Mouse (Mus musculus): ENCODE results near the gene Cfhr2. TPM values are rescaled to one million over a fixed set of nuclear protein-coding genes. Genes with fewer than 3 reads are reported as not detected.
"Not testable (repeated sequence)": the region's sequence is repeated elsewhere in the genome, so short reads cannot be mapped to it uniquely, and the experiment has no call there.

Gene Cfhr2
- 1 to 10 TPM; 1.6 to 2.4 (median 1.8) TPM for total RNA-seq (2022)

DNA sequence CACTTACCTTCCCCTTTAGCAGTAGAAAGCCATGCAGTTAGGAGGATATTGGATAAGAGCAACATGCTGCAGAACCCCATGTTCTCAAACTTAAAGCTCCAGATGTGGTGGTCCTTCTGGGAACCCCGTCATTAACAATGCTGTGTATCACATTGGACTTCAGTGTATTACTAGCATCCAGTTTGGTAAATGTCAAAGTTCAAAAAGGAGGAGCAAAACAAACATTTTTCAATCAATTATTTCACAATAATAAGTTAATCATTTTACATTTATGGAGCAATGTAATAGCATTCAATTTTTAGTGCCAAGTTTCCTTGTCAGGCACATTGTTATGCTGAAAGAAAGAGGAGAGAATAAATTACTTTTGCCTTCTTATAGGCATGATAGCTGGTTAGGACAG lies at the start of gene Cfhr2:
Gene Cfhr2 (minus strand): TSS at position 155 of the 400 bp plus-strand sequence.
- DNase-seq (ENCODE audit: low spot score) = no peak

DNA sequence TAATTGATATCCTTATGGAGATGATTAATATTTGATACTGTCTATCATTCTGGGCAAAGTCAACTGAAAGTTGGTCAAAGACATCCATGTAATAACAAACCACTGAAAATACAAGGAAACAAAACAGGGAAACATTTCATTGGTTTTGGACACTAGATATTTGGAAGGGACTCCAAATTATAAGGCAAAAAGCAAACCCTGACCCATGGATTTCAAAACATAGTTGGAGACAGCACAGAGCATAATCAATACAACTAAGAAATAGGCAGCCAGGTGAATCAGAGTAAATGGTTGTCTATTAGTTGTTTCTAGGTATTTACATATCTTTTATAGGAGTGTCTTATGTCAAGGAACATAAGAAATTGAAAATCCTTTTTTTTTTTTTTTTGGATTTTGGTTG lies 5.2 kb upstream of the Cfhr2 start:
- no peak for DNase-seq (ENCODE audit: low spot score)

DNA sequence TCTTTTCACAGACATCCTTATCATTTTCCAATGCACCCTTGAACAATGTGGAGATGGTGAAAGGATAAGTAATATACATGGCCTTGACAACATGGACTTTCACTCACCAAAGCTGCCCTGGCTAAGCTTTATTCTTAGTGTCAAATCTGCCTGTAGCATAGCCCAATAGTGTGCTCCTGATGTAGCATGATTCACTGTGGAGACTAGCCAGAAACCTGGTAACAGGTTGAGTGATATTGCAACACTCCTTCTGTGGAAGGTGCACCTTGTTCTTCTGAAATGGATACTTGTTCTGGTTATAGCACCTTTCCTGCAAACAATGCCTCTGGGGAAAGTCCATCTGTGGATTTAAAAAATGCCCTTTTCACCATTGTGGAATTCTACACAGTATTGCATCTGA lies 1.7 kb upstream of the Cfhr2 start:
- DNase-seq (ENCODE audit: low spot score) = no peak

DNA sequence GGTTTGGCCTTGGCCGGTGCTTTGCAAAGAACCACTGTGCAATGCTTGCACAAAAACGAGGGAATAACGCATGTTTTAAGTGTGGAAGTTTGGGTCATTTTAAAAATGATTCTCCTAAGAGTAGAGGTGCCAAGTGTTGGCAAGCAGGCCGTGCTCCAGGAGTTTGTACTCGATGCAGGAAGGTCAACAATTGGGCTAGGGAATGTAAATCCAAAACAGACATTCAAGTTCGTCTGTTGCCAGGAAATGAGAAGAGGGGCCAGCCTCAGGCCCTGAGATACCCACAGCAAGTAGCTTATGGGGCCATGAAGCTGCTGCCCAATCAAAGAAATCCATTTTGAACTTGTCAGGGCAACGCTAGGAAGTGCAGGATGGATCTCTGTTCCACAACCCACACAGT lies 18.8 kb downstream of the Cfhr2 start:
- DNase-seq (ENCODE audit: low spot score) = no peak

DNA sequence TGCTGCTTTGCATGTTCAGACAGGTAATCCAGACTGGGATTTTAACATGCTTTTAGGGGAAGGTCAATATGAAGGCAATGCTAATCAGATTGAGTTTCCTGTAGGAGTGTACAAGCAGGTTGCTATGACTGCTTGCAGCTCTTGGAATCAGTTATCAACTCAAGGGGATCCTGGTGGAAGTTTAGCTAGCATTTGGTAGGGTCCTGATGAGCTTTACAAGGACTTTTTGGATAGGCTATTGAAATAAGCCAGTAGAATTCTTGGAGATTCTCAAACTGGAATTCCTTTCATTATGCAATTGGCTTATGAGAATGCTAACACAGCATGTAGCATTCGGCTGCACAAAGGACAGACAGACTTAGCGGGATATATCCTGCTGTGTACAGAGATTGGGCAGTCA lies 19.2 kb downstream of the Cfhr2 start:
- no peak for DNase-seq (ENCODE audit: low spot score)

DNA sequence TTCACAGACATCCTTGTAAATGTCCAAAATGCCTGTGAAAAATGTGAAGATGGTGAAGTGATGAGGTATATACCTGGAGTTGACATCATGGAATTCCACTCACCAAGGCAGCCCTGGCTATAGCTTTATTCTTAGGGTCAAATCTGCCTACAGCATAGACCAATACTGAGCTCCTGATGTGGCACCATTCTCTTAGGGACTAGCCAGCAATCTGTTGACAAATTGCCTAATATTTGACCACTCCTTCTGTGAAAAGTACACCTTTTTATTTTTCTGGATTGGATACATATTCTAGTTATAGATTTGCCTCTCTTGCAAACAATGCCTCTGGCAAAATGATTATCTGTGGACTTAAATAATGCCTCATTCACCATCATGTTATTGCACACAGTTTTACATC lies 49.9 kb downstream of the Cfhr2 start:
- DNase-seq (ENCODE audit: low spot score) = no peak

DNA sequence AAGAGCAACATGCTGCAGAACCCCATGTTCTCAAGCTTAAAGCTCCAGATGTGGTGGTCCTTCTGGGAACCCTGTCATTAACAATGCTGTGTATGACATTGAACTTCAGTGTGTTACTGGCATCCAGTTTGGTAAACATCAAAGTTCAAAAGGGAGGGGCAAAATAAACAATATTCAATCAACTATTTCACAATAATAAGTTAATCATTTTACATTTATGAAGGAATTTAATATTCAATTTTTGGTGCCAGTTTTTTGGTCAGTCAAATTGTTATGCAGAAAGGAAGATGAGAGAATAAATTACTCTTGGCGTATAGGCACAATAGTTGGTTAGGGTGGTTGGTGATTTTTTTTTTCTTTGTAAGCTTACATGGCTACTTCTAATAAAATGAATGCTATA lies 77.4 kb downstream of the Cfhr2 start, which contains the start of gene Gm4788:
Gene Gm4788 (minus strand): TSS at position 101 of the 400 bp plus-strand sequence.
- DNase-seq (ENCODE audit: low spot score) = no peak

DNA sequence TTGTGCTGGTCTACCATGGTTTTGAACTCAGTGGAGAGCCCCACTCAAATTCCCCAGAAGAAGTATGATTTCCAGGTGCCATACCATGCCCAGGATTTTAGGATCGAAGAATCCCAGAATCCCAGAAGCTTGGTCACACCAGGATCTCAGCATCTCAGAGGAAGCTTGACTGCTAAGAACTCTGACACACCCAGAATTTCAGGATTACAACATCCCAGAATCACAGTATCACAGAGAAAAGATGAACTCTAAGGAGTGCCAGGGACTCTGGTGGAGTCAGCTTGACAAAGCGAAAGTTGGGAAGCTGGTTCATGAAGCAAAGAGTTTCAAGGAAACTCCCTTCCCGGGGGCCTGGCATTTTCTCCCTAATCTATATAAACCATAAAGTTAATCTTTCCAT lies 88.6 kb downstream of the Cfhr2 start:
- not testable (repeated sequence) for DNase-seq (ENCODE audit: low spot score)

Other genes with a start within 250 kb of the Cfhr2 start
- under 1 TPM in 3 of 4 experiments, not detected in 1; 0.13 to 0.34 (median 0.24) TPM for gene Gm4788, start 77.5 kb downstream of the Cfhr2 start, total RNA-seq (2022)